Mouse (Mus musculus): ENCODE results near the gene Cxcl14. TPM values are rescaled to one million over a fixed set of nuclear protein-coding genes. Genes with fewer than 3 reads are reported as not detected.

The Cxcl14 gene
- polyA plus RNA-seq, 1 experiment from 2014 or later, result 459 TPM

DNA sequence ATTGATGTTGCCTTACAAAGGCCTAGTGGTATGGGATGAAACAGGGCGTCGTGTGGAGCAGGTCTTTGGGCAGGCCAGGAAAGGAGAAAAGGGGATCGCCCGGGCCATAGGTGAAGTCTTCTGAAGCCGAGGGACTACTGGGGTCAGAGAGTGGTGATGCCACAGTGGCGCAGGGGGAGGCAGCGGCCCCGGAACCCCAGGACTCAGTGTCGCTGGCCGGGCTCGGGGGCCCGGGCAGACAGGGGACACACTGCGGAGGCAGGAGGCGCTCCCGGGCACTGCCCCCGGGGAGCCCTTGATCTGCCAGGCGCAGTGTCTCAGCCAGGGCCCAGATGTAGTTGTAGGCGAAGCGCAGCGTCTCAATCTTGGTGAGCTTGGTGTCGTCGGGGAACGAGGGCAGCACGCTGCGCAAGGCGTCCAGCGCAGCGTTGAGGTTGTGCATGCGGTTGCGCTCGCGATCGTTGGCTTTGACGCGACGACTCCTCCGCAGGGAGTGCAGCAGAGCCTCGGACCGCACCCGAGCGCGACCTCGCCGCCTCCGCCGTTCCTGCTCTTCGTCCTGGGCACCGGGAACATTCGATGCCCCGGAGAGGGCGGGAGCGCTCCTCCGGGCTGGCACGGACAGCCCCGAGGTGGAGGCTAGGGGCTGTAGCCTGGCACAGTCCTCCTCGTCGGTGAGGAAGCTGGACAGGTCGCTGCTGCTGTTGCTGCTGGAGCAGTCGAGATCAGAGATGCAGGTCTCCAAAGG lies 45.0 kb downstream of the Cxcl14 start:
- Histone ChIP-seq H3K9ac (no peak overlapping the region), H3K4me3 (replicated peaks) (peak overlapping the region; percentile 36), H3K9me3 (replicated peaks) (no peaks in the 10 kb centered on the region), H3K27ac (replicated peaks) (no peak overlapping the region), H3K27me3 (peaks cover 99% of the 10 kb centered on the region), H3K36me3 (no peaks in the 10 kb centered on the region), H3K4me2 (replicated peaks) (peak overlapping the region; percentile 68), H3K4me1 (peaks cover 20% of the 10 kb centered on the region)
- WGBS, result 1% methylated on average over 59 of the region's 59 CpGs
- no peak for ATAC-seq (ENCODE audit: insufficient number of reproducible peaks, low FRiP score, low TSS enrichment, low read depth)

DNA sequence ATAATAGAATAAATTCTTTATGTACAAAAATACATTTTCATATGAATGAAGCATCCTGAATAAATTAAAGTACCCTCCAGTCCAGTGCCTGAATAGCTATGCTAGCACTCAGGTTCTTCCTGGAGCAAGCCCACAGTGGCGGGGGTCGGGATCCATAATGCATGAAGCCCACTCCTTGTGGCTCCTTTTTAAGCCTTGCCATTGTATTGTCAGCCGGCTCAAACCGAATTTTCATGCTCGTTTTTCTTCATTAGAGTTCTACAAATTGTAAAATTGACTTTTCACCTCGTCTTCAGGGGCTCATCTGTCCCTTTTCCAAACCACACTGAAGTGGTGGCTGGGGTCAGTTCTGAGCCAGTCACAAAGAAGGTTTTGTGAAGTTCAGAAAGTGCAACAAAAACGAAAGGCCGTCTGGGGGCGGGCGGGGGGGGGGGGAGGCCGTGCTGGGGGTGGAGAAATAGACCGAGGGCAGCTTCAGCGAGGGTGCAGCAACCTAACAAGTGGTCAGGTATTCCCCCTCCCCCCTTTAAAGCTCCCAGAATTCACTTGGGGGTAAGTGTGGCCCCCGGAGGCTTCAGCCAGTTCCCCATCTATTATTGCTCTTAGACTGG lies 45.7 kb downstream of the Cxcl14 start:
- Histone ChIP-seq H3K9me3 (replicated peaks) (no peaks in the 10 kb centered on the region), H3K27ac (replicated peaks) (no peak overlapping the region), H3K9ac (no peak overlapping the region), H3K4me2 (replicated peaks) (no peak overlapping the region), H3K4me3 (replicated peaks) (no peak overlapping the region; the same call in 1 of the 2 replicates), H3K4me1 (peaks cover 20% of the 10 kb centered on the region), H3K27me3 (peaks cover 98% of the 10 kb centered on the region), H3K36me3 (no peaks in the 10 kb centered on the region)
- no peak for ATAC-seq (ENCODE audit: insufficient number of reproducible peaks, low FRiP score, low TSS enrichment, low read depth)
- 4% methylated on average over 13 of the region's 14 CpGs for WGBS

DNA sequence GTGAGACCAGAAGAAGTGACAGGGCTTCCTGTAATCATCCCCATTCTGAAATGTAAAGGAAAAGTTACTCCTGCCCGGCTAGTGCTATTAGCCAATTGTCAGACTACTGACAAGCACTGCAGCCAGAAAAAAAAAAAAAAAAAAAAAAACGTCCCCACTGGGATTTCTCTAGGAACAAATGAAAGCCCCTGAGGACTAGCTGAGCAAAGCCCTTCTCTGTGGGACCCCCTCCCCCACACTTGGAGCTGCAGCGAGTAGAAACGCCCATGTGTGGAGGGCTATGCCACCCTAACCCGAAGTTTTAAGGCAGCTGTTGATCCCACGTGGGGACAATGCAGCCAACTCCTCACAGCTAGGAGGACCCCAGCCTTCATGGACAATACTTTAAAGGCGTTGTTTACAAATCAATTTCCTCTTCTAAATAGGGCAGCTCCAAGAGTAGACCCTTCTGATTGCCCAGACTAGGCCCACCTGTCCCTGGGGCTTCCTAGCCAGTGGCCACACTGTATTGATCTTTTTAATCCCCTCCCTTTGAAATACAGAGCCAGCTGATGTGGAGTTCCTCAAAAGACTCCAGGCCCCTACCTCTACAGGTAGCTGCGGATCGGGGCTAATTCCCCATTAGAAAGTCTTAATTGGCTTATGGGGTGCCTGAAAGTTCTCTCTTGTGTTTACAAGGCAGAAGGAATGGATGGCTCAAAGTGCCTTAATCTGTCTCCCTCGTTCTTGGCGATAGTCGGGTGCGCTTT lies 46.6 kb downstream of the Cxcl14 start:
- WGBS, result 2% methylated on average over 13 of the region's 13 CpGs
- no peak for ATAC-seq (ENCODE audit: insufficient number of reproducible peaks, low FRiP score, low TSS enrichment, low read depth)
- Histone ChIP-seq H3K4me2 (replicated peaks) (no peak overlapping the region), H3K4me3 (replicated peaks) (no peak overlapping the region), H3K9me3 (replicated peaks) (no peaks in the 10 kb centered on the region), H3K27ac (replicated peaks) (no peak overlapping the region), H3K9ac (no peak overlapping the region), H3K4me1 (peaks cover 20% of the 10 kb centered on the region), H3K36me3 (no peaks in the 10 kb centered on the region), H3K27me3 (peaks cover 89% of the 10 kb centered on the region)

DNA sequence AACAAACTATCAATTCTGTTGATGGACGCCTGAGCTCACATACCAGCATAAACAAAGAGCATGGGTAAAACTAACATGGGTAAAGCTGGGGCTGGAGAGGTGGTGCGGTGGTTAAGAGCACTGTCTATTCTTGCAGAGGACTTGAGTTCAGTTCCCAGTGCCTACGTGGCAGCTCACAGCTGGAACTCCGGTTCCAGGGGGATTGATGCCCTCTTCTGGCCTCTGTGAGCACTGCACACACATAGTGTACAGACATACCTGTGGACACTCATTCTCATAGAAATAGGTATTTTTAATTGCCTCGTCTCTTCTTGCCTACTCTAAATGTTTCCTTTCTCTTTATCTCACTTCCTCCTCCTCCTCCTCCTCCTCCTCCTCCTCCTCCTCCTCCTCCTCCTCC lies 53.2 kb downstream of the Cxcl14 start:
- 84% methylated on average over 5 of the region's 5 CpGs for WGBS
- no peak for ATAC-seq (ENCODE audit: insufficient number of reproducible peaks, low FRiP score, low TSS enrichment, low read depth)

DNA sequence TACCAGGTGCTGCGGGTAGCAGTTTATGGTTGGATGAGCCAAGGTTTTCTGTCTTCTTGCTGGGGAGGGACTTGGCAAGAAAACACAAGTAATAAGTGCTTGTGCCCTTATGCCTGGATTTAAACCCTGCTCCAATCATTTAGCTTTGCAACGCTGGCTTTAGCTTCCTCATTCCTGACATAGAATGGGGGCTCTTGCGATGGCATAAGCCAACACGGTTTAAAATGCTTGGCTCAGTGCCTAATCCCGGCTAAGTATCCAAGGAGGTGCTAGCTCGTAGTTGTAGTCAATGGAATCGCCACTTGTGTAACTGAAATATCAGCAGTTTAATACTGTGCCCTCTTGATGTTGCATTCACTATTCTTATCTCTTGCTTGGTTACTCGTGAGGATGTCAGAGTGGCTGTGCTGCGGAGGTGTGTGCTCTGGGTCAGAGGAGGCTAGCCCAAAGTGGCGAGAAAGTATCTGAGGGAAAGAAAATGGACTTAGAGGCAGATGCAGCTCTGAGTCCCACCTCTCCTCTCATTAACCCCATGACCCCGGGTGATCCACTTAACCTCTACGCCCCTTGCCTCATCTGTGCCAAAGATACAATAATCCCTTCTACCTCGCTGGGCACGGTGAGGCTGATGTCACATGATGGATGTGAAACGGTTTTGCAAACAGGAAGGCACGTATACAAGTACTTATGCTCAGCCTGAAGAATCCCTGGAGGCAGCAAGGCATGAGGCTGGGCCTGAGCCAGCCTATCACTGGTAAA lies 56.2 kb downstream of the Cxcl14 start:
- no peak overlapping the region for H3K4me2 ChIP-seq (replicated peaks)
- ATAC-seq (ENCODE audit: insufficient number of reproducible peaks, low FRiP score, low TSS enrichment, low read depth), result no peak
- H3K9ac ChIP-seq, result no peak overlapping the region
- H3K9me3 ChIP-seq (replicated peaks), result no peaks in the 10 kb centered on the region
- no peak overlapping the region for H3K4me3 ChIP-seq (replicated peaks)
- no peaks in the 10 kb centered on the region for H3K36me3 ChIP-seq
- H3K27ac ChIP-seq (replicated peaks), result no peak overlapping the region
- 40% methylated on average over 16 of the region's 16 CpGs for WGBS
- H3K4me1 ChIP-seq, result 0 out of 2 replicates have a peak, but pooled peaks cover 4% of the 10 kb centered on the region
- peaks cover 27% of the 10 kb centered on the region for H3K27me3 ChIP-seq

More for the DNA sequence above, 53.2 kb downstream of the Cxcl14 start:
- H3K36me3 ChIP-seq, result no peaks in the 10 kb centered on the region
- no peak overlapping the region for H3K27ac ChIP-seq (replicated peaks)
- H3K4me1 ChIP-seq, result 0 out of 2 replicates have a peak, but pooled peaks cover 4% of the 10 kb centered on the region
- no peak overlapping the region for H3K9ac ChIP-seq
- H3K4me2 ChIP-seq (replicated peaks), result no peak overlapping the region
- no peaks in the 10 kb centered on the region for H3K9me3 ChIP-seq (replicated peaks)
- no peak overlapping the region for H3K4me3 ChIP-seq (replicated peaks)
- peaks cover 34% of the 10 kb centered on the region for H3K27me3 ChIP-seq

Other genes starting within 250 kb of the Cxcl14 start
- gene H2afy, start 160.2 kb downstream of the Cxcl14 start, polyA plus RNA-seq (2015; fragmentation: Nextera tagmentation; extraction: Ambion mirVana), result 275 and 292 TPM in 2 replicates
- 3.4 and 3.7 TPM in 2 replicates for gene Tifab, start 117.7 kb downstream of the Cxcl14 start, polyA plus RNA-seq (2015; fragmentation: Nextera tagmentation; extraction: Ambion mirVana)
- gene Neurog1, start 44.4 kb downstream of the Cxcl14 start, polyA plus RNA-seq (2015; fragmentation: Nextera tagmentation; extraction: Ambion mirVana), result 1.8 and 3.1 TPM in 2 replicates
- gene Gm3045, start 130.0 kb upstream of the Cxcl14 start, polyA plus RNA-seq (2015; fragmentation: Nextera tagmentation; extraction: Ambion mirVana), result 0.09 and 0.20 TPM in 2 replicates
- 1.2 and 1.3 TPM in 2 replicates for gene Slc25a48, start 141.8 kb upstream of the Cxcl14 start, polyA plus RNA-seq (2015; fragmentation: Nextera tagmentation; extraction: Ambion mirVana)
- not detected in 2 replicates for gene Il9, start 185.7 kb upstream of the Cxcl14 start, polyA plus RNA-seq (2015; fragmentation: Nextera tagmentation; extraction: Ambion mirVana)
- 2.1 and 2.4 TPM in 2 replicates for gene Fbxl21, start 225.9 kb upstream of the Cxcl14 start, polyA plus RNA-seq (2015; fragmentation: Nextera tagmentation; extraction: Ambion mirVana)